In the genomic region with DNA sequence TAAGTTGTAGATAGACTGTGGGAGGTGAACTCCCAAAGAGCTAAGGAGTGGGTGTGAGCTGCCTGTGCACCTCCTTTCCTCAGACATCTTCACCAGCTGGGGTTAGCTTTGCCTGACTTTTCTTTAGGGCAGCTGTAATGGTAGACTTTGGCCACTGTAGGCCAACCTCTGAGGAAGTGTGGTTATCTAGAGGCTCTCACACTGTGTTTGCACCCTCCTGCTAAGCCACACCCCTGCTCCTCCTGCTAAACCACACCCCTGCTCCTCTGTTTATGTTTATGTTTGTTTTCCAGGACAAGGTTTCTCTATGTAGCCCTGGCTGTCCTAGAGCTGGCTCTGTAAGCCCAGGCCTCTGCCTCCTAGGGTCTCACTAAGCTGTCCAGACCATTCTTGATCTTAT, we compare ENCODE assay signal across 12 mouse cellular contexts.
A peak's percentile ranks its signal among the peaks of the same experiment; 100 is the strongest.
DNase-seq lines count a peak whose midpoint lies in the region; ATAC-seq and TF ChIP-seq lines count a peak whose summit lies in the region.
"Had no signal": no experiment of that assay in that cellular context is flagged by ENCODE, and none has a peak within 500 bp of the region (broad histone marks: within the 10 kb centered on the region; RNA-seq: fewer than 3 reads in every experiment).

No protein-coding gene starts in this region.

- no peaks in the 10 kb centered on the region for H3K36me3 ChIP-seq in thymus, adult 2 months (ENCODE audit: control insufficient read depth, insufficient read depth, low read length)
- H3K36me3 ChIP-seq in liver, embryonic 16.5 days (ENCODE audit: control insufficient read depth, insufficient read depth) = no peaks in the 10 kb centered on the region
- no peaks in the 10 kb centered on the region for H3K36me3 ChIP-seq in midbrain, embryonic 16.5 days (ENCODE audit: control insufficient read depth, insufficient read depth, low read length)

- peak overlapping the region; percentile 37; the same call in 1 of the 2 replicates for H3K27ac ChIP-seq in thymus, adult 2 months (ENCODE audit: control insufficient read depth, insufficient read depth, low read length)
- peak overlapping the region; percentile 96 for H3K27ac ChIP-seq in liver, embryonic 16.5 days (ENCODE audit: low read length)
- H3K27ac ChIP-seq in midbrain, embryonic 16.5 days (ENCODE audit: low read length) = no peak overlapping the region

- intact Hi-C loops in left cerebral cortex, postnatal 4 days (cut with DNase I) = no loop called here

- H3K9ac ChIP-seq in liver, embryonic 16.5 days (ENCODE audit: low read depth, low read length) = peak overlapping the region; percentile 58
- no peak overlapping the region for H3K9ac ChIP-seq in midbrain, embryonic 16.5 days (ENCODE audit: low read depth, low read length)

- H3K4me1 ChIP-seq in thymus, adult 2 months (replicated peaks; ENCODE audit: control insufficient read depth, insufficient read depth, low read length) = peaks cover 16% of the 10 kb centered on the region
- H3K4me1 ChIP-seq in liver, embryonic 16.5 days (ENCODE audit: control insufficient read depth, low read depth, low read length) = peaks cover 28% of the 10 kb centered on the region
- peaks cover 17% of the 10 kb centered on the region for H3K4me1 ChIP-seq in midbrain, embryonic 16.5 days (ENCODE audit: control insufficient read depth, insufficient read depth, low read length)

- peak; percentile 14 for DNase-seq in CD4-positive, CD25-positive, alpha-beta regulatory T cell, adult 2 months (ENCODE audit: low read depth, low spot score)
- no peak for DNase-seq in thymus, adult 2 months
- no peak for DNase-seq in thymus, postnatal 0 days (ENCODE audit: low spot score)
- no peak for DNase-seq in left cerebral cortex, postnatal 4 days
- no peak for DNase-seq in urinary bladder, postnatal 14 days (ENCODE audit: low spot score)
- DNase-seq: lung, postnatal 14 days; right cerebral cortex, postnatal 14 days had no signal

- no peak overlapping the region for H3K4me3 ChIP-seq in thymus, adult 2 months (ENCODE audit: control insufficient read depth, insufficient read depth, low read length)
- peak overlapping the region; percentile 25 for H3K4me3 ChIP-seq in liver, embryonic 16.5 days (ENCODE audit: low read depth, low read length)
- H3K4me3 ChIP-seq in midbrain, embryonic 16.5 days (ENCODE audit: low read depth, low read length) = no peak overlapping the region

- no peaks in the 10 kb centered on the region for H3K9me3 ChIP-seq in liver, embryonic 16.5 days (replicated peaks; ENCODE audit: control insufficient read depth, low read length)
- H3K9me3 ChIP-seq in midbrain, embryonic 16.5 days (replicated peaks; ENCODE audit: control insufficient read depth, low read length, poor library complexity, severe bottlenecking) = no peaks in the 10 kb centered on the region

- H3K27me3 ChIP-seq in thymus, adult 2 months (ENCODE audit: control insufficient read depth, insufficient read depth, low read length) = no peaks in the 10 kb centered on the region
- no peaks in the 10 kb centered on the region for H3K27me3 ChIP-seq in liver, embryonic 16.5 days (ENCODE audit: control insufficient read depth, insufficient read depth, low read depth, low read length)
- H3K27me3 ChIP-seq in midbrain, embryonic 16.5 days (ENCODE audit: control insufficient read depth, insufficient read depth, low read depth, low read length) = no peaks in the 10 kb centered on the region
- H3K27me3 ChIP-seq: Patski had no signal

- TF ChIP-seq POLR2A in thymus, adult 2 months (IDR thresholded peaks at IDR 0.05; ENCODE audit: control insufficient read depth, extremely low read depth, insufficient read depth, low read length, poor library complexity) = no peak

- TF ChIP-seq CTCF in thymus, adult 2 months (IDR thresholded peaks at IDR 0.05; ENCODE audit: borderline replicate concordance, control insufficient read depth, extremely low read depth, insufficient read depth, low read length, poor library complexity) = no peak

- peak overlapping the region; percentile 43 for H3K4me2 ChIP-seq in liver, embryonic 16.5 days (ENCODE audit: low read depth, low read length)
- H3K4me2 ChIP-seq in midbrain, embryonic 16.5 days (ENCODE audit: low read length) = no peak overlapping the region

- no peak for ATAC-seq in CD4-positive, CD25-positive, alpha-beta regulatory T cell, adult 4 months
- peak; percentile 99 for ATAC-seq in liver, embryonic 16.5 days (ENCODE audit: low read depth)
- ATAC-seq in midbrain, embryonic 16.5 days = no peak
- ATAC-seq: hindbrain, embryonic 16.5 days; Patski had no signal
